Mouse (Mus musculus) thymus, postnatal 10 days (tissue): ENCODE results near the gene Kin.

Experiments used
- DNase-seq, 2 experiments: peaks; one replicate each; pipeline ENCODE4 v3.0.0; 2021; ENCODE audit warnings: low spot score in 2 of 2

Kin gene

DNA sequence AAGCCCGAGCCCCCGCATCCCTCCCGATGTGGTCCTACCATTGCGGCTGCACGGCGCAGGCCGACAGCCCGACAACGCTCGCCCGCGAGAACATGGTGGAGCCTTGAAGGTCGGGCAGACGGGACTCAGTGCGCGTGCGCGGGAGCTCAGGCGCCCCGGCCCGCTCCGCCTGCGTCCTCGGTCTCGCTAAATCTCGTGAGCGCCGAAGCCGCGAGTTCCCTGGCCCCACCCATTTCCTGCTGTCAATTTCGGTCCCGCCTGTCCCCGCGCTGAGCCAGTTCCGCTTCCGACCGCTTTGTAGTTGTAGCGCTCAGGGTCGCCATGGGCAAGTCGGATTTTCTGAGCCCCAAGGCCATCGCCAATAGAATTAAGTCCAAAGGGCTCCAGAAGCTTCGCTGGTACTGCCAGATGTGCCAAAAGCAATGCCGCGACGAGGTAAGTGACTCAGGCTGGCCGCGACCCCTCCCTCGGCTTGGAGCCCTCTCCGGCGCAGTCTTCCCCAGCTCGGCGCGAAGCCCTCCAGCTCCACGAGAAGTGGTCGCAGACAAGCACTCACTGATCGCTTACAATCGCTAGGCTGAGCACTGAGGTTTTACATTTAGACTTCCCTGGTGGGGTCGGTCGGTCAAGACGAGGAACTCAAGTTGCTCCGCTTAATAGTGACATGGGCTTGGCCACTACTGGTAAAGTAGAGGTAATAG lies at the start of gene Kin, which contains the start of gene Atp5c1:
Gene Kin, plus strand, starts transcription at position 284 of the 701 bp plus-strand sequence.
Gene Atp5c1, minus strand, starts transcription at position 201 of the 701 bp plus-strand sequence.
- peak; percentile 95 to 97 for DNase-seq

DNA sequence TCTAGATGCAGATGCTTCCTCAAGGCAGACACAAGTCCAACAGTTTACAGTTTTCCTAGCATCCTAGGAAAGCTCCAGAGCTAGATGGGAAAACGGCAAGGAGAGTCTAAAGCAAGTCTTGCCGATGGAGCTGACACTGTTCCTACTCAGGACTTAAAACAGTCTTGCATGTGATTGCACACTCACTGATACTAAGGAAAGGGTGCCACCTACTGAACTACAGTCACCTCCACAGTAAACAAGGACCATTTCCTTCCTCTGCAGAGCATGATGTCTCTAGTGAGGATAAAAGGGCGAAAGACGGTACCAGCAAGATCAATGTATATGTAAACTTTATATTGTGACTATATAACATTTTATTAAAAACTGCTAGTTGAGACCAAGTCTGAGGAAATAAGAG lies 46.7 kb upstream of the Kin start:
- DNase-seq, result no peak

DNA sequence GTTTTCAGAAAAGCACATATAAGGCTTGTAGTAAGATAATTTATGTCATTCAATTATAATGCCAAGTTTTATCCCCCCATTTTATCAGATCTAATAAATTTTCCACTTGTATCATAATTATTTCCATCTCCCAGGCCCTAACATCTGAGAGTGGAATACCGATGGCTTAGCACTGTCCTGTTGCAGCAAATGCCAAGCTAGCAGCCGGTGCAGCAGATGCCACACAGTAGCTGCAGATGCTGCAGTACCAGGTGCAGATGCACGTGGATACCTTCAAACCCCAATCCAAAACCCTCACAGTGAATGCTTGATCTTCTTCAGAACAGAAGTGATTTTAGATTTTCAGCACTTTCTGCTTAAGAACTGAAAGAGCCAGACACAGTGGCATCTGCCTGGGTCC lies 45.4 kb upstream of the Kin start:
- DNase-seq, result no peak

DNA sequence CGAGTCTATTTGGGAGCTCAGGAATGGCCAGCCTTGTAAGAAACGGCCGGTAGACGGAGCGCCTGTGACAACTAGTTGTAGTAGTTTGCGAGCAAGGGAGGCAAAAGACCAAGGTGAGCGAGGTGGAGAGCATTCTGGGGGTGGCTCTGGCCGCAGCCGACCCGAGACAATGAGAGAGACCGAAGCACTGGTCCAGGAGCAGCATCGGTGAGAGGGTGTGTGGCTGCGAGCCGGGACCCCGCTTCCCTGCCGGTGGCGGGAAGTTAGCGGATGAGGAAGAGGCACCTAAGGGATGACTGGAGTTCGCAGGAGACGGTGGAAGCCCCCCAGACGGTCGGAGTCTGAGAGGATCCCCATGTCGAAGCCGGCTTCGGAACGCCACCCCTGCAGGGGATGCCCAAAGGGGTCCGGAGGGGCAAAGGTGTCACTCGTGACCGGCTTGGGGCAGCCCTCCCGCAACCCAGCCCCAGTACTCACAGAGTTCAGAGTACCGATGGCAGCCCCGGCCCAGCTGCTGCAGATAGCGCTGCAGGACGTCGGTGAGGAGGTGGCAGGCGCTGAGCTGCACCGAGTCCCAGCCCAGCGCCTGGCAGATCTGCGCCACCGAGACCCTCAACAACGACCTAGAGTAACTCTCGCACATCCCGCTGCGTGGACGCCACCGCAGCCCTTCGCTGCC lies 32.5 kb upstream of the Kin start:
- DNase-seq, result peak; percentile 29 to 44

DNA sequence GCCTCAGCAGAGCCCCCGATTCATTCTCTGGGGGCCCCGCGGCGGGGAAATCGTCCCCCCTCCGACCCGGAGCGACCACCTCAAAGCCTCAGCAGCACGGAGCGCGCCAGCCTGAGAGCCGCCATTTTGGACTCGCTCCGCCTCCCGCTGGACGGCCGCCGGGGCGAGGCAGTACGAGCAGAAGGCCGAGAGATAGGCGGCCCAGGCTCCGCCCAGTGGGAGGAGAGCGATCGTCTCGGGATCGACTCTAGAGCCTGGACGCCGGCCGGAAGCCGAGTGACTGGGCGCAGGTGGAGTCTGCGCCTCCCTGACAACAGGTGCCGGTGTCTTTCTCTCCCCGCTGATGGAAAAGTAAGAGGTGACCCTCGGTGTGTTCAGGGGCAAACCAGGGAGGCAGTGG lies 31.9 kb upstream of the Kin start, which contains the start of gene Taf3:
Gene Taf3, minus strand, starts transcription at position 136 of the 400 bp plus-strand sequence.
- peak; percentile 89 to 92 for DNase-seq

DNA sequence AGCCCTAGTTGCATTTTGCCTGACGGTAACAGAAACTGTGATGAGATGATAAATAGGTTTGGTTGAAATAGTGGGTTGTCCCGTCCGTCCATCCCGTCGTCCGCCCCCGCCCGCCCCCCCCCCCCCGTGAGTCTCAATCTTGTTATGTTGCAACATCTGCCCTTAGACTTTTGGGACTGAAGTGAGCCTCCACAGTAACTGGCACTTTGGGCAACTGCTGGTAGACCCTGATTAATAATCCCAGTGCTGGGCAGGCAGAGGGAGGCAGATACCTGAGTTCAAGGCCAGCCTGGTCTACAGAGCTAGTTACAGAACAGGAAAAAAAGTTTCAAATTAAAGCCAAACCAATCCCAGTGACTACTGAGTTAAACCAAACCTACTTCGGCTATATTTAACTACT lies 30.9 kb upstream of the Kin start:
- no peak for DNase-seq

DNA sequence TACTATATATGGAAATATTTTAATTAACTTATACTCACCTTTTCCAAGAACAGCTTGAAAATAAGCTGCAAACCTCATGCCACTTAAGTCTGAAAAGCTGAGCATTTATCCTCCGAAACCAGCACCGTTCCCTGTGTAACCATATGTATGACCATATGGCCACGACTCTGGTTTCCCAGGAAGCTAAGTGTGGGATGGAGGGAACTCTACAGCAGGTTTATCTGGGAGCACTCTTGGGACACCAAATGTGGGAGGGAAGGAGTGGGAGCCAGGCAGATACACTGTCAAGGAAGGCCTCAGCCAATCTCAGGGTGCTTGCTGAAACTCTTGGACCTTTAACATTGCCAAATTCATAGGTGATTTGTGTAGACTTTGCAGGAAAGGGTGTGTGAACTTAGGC lies 29.5 kb upstream of the Kin start:
- DNase-seq, result no peak

DNA sequence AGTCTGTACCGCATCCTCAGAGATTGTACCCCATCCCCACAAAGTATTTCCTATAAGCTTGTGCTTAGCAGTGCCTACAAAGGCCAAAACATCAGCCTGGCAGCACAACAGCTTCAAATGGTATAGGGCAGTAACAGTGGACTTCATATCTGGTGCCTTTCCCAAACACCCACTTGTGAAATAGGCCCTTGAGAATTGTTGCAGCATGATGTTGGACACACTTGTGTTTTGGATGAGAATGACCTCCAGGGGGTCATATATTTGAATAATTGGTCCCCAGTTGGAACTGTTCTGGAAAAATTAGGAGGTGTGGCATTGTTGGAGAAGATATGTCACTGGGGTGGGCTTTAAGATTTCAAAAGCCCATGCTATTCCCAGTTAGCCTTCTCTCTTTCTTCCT lies 28.4 kb upstream of the Kin start:
- DNase-seq, result no peak

DNA sequence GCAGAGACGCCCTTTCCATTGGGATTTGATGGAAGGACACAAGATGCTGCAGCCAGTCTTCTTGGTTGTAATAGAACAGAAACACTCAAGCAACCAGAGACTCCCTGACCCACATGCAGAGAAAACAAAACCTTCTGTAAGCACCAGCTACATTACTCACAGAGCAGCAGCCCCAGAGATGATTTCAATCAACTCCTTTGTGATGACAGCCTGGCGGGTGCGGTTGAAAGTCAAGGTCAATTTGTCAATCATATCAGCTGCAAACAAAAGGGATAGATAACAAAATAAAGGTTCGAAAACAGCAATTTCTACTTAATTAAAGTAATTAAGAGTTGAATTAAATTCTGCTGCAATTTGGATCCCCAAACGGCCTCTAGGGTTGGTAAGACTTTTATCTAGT lies 21.6 kb upstream of the Kin start:
- no peak for DNase-seq

DNA sequence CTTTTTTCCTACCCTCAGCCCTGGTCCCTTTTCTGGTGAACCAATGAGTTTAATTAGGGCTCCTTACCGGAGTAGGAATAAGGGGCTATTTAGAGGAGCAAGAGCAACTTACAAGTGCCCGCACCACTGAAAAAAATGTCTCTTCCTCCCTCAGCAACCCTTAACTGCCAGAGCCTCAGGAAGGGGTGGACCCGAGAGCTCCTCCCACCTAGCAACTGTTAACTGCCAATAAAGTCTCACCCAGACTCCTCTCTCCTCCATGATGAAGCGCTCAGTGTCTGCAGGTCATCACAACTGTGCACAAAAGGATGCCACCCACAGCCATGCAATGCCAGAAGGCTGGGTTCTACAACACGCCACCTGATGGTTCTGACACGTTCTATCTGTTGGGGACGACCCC lies 8.6 kb upstream of the Kin start:
- DNase-seq, result no peak

DNA sequence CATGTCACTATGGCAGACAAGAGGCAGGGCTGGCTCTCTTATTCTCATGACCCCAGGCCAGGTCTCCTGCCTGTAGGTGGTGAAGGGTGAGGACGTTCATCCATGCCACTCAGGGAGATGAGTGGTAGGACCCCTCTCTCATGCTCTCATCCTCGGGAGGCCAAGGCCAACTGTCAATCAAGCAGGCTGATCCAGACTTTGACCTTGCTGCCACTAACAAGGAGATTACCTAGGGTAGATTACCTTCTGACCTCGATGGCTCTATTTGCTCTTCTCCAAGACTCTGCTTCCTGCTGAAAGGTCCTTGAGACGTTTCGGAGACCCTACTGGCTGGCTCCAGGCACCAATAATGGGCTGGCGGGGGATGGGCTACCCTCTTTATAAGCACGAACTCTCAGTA lies 5.9 kb upstream of the Kin start:
- no peak for DNase-seq

DNA sequence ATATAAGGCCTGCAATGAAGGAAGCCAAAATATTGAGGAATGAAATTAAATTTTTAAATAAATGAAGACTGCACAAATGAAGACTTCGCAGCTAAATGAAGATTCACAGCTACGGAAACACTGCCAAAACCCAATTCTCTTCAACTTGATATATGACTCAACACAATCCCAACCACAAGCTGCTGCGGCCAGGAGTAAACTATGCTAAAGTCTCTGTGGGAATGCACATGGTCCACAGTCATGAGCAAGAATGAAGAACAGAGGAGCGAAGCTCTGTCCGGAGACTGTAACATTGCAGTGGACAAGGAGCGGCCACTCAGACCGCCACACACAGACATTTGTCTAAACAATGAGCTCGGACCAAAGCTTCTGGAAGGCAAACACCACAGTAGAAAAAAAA lies 3.7 kb upstream of the Kin start:
- DNase-seq, result no peak

DNA sequence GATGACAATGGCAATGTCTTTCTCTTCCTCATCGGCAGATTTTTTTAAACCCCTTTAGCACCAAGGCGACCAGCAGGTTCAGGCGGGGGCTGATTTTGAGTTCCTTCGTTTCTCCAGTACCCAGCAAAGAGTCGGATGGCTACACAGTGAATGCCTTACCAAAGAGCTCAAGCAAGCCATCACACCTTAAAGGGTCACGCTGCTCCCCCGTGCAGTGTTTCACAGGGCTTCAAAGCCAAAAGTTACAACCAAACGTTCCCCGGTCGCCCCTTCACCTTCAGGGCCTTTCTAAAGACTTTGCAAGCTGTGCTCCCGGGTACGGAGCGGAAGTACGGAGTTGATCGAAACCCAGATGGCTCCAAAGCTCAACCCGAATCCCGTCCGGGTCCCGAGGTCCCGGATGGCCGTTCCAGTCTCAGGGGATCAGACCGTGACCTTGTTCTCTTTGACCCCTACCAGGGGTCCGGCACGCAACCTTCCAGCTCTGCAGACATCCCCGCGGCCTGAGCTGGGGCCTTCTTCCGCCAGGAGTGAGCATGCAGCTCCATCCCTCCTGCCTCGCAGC lies 566 bp upstream of the Kin start:
- no peak for DNase-seq

DNA sequence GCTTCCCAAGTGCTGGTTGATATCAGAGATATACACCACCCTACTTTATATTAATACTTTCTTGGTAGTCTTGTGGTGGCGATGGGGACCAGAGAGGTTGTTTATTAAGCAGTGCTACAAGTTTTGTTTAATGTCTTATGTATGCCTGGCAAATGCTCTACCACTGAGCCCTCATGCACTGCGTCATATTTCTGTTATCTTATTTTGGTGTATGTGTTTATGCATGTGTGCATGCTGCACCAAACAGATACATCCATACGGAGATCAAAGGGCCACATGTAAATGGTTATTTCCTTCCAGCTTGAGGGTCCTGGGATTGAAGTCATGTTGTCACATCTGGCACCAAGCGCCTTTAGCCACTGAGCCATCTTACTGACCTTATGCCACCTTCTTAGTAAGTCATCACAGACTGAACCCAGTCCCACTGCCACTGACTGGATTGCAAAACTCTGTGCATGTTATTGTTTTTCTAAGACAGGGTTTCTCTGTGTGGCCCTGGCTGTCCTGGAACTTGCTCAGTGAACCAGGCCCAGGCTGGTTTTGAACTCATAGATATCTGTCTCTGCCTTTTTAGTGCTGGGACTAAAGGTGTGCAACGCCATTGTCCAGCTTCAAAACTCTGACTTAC lies 1.2 kb downstream of the Kin start:
- DNase-seq, result no peak

DNA sequence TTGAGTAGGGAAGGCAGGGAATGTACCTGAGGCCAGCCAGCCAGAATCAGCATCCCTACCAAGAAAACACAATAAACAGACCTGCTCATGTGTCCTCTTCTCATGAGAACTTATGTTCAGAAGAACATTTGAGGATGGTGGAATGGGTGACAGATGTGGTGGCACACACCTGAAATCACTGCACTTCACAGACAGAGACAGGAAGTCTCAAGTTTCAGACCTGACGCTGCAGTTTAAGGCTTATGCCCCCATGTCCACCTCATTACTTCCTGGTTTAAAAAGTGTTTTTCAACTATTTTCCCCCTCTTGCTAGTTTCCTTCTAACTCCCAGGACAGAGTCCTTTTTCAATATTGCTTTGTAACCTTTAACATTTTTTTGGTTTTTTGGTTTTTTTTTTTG lies 2.3 kb downstream of the Kin start:
- no peak for DNase-seq

DNA sequence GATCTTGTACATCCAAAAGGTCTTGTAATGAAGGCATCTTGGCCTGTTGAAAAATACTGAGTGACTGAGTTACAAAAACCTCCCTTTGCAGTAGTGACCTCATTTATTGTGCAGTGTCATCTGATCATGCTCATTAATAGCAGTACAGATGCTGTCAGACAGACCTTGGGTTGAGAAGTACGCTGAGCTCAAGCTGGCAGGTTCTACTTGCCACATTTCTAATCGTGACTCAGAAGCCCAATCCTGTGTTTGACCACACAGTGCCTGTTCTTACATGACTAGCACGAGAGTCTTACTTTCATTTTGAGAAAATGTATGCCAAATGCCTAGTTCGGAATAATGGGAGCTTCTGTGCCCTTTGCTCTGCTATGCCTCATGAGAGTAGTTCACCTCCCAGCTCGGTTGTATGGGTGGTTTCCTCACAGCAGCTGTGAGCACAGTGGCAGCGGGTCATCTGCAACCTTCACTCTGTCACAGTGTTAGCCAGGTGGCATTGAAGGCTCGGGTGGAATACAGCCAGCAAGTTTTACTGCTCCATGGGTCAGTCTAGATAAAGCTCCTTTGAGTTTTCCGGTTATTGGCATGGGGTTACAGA lies 7.0 kb downstream of the Kin start:
- DNase-seq, result no peak

DNA sequence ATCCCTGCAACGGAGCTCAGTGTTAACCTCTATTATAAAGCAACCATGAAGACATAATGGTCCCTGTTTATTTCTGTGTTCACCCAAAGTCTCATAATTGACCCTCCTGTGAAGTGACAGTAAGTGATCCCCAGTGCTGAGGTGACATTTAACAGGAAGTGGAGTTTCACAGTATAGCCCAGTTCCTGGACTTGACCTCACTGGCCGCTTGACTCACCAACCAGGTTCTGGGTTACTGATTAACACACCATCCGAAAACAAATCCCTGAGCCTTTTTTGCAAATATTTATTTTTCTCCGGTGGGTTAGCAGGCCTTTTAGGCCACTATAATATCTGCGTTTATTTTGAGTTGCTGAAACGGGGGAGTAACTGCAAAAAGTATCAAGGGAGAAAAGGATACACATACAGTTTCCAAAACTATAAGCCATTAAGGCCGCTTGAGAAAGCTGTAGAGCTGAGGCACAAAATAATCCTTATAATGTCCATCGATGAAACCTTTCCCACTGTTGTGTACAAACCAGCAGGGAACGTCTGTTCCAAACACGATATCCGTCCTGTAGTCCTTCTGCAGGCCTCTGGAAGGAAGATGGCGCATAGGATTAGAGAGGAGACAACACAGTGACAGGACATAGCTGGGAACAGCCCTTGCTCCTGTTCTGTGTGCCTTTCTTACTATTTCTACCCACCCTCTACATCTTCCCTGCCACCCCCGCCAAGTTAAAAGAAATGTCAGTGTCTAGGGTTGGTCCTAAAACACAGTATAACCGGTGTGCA lies 14.1 kb downstream of the Kin start:
- no peak for DNase-seq

DNA sequence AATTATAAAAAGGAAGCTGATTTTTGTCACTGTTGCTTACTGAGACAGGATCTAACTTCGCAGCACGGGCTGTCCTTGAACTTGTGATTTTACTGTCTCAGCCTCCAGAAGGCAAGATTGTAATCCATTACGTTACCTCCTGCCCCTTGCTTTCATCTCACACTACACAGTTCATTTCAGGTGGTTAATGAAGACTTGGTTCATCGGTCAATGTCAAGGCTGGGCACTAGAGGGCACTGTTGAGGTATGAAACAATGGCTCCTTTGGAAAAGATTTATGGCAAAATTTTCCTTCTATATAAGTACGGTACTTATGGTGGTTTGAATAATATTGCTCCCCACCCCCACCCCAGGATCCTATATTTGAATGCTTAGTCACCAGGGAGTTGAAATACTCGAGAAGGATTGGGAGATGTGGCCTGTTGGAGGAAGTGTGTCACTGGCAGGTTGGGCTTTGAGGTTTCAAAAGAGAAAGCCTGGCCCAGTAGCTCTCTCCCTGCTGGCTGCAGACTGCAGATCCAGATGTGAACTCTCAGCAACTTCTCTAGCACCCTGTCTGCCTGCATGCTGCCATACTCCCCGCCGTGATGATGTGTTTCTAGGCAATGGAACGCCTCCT lies 18.3 kb downstream of the Kin start:
- DNase-seq, result peak in 1 of 2 experiments; percentile 34

DNA sequence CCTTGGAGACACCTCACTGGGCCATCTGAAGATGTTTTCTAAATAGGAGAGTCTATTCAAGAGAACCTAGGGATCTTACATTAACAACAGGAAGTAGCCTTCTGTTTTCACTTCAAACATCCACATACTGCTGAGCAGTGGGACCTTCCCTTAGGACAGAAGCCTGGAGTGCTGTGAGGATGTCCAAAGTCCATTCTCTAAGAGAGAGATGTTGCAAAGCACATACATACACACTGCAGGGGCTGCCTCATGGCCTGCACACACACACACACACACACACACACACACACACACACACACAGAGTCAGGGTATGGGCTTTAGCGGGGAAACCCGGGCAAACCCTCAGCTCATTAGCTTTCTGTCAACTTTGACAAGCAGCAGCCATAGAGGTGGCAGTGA lies 20.1 kb downstream of the Kin start:
- no peak for DNase-seq

DNA sequence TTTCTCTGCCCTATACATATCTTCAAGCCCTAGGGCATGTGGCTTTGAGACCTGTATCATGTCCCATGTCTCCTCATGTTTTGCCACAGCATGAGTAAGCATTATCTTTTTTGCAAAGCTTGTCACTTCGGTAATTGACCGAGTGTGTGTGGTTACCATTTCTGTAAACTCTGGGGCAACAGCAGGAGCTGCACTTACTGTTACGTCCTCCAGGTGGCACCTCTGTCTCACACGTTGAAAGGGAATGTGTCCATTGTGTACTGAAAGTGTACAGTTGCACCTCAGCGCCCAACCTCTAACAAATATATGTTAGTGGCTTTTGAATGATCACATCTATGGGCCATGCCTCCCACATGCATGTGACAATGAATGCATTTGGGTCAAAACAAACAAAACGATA lies 20.8 kb downstream of the Kin start:
- DNase-seq, result peak in 1 of 2 experiments; percentile 25
